Mouse (Mus musculus) heart, postnatal 0 days (tissue): ENCODE measurements at regions not wholly inside any gene's neighbourhood (a gene's known extent, or its start where the extent isn't known, plus 50 kb on each side); places are given as distances from the start of the nearest gene placed in this dataset.

ENCODE experiments used
- ATAC-seq: fragments of 200-750 bp; cut with Nextera tagmentation; 2 replicates; pipeline ENCODE4 v1.8.0; 2017; ENCODE audit warnings: low read depth, moderate number of reproducible peaks, moderate library complexity; ENCODE audit not compliant: insufficient read depth
- DNase-seq: peaks from one replicate; pipeline ENCODE4 v3.0.0-alpha.2; 2016; ENCODE audit warnings: low spot score
- H3K27ac ChIP-seq: fragments of 300-500 bp; sonication (generic); 2 replicates; pipeline ENCODE4 v1.5.1; 2014; ENCODE audit warnings: low read depth, mild to moderate bottlenecking
- H3K27me3 ChIP-seq: fragments of 300-500 bp; sonication (generic); 2 replicates; pipeline ENCODE4 v1.6.1; 2014; ENCODE audit warnings: low read length, mixed read lengths; ENCODE audit not compliant: control insufficient read depth, insufficient read depth
- H3K36me3 ChIP-seq: fragments of 300-500 bp; sonication (generic); replicated peaks from 2 replicates; pipeline ENCODE4 v1.6.1; 2014; ENCODE audit warnings: low read length, mixed read lengths; ENCODE audit not compliant: control insufficient read depth, insufficient read depth
- H3K4me1 ChIP-seq: fragments of 300-500 bp; sonication (generic); 2 replicates; pipeline ENCODE4 v1.6.1; 2014; ENCODE audit warnings: antibody characterized with exemption; ENCODE audit not compliant: control insufficient read depth, insufficient read depth
- H3K4me2 ChIP-seq: fragments of 300-500 bp; sonication (generic); 2 replicates; pipeline ENCODE4 v1.6.1; 2014; ENCODE audit warnings: low read depth, mild to moderate bottlenecking, low read length, moderate library complexity
- H3K4me3 ChIP-seq: fragments of 300-500 bp; sonication (generic); 2 replicates; pipeline ENCODE4 v1.5.1; 2014; ENCODE audit warnings: low read depth, low read length
- H3K9ac ChIP-seq: fragments of 300-500 bp; sonication (generic); replicated peaks from 2 replicates; pipeline ENCODE4 v1.6.1; 2014; ENCODE audit warnings: low read depth, low read length, mixed read lengths
- H3K9me3 ChIP-seq: fragments of 300-500 bp; sonication (generic); replicated peaks from 2 replicates; pipeline ENCODE4 v1.6.1; 2016; ENCODE audit warnings: low read length; ENCODE audit not compliant: control insufficient read depth
- CTCF ChIP-seq: IDR thresholded peaks from 2 replicates; pipeline ENCODE4 v1.5.1; 2016; ENCODE audit warnings: antibody characterized with exemption, control low read depth, low read depth
- EP300 ChIP-seq: IDR thresholded peaks from 2 replicates; pipeline ENCODE4 v1.6.1; 2016; ENCODE audit warnings: antibody characterized with exemption, low read depth
- WGBS: fragments of 180-500 bp; shearing (Covaris S2); extraction: QIAGEN DNeasy Blood & Tissue Kit; methylation state at CpG from one replicate; pipeline ENCODE4 v1.1.7; 2014; 5-methylcytosine and 5-hydroxymethylcytosine counted together

DNA sequence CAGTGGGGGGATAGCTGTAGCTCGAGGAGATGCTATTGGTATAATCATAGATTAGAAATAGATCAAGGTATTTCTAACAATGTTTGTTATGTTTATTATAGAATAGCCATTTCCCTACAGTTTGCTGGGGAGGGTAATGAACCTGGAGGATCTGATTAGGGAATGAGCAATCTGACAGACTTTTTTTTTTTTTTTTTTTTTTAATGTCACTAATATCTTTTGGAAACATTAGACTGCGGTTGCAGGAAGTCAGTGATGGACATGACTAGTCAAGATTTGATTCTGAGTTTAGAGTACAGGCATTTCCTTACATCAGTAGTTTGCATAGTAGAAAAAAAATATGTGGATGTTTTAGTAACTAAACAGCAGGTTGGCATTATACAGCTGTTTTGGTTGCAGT lies 111.7 kb upstream of the Map3k1 start:
- Histone ChIP-seq H3K27me3 (no peaks in the 10 kb centered on the region), H3K9ac (no peak overlapping the region), H3K4me2 (no peak overlapping the region), H3K9me3 (no peaks in the 10 kb centered on the region), H3K27ac (no peak overlapping the region), H3K4me1 (no peaks in the 10 kb centered on the region), H3K36me3 (no peaks in the 10 kb centered on the region), H3K4me3 (no peak overlapping the region)
- no peak for TF ChIP-seq EP300
- no peak for TF ChIP-seq CTCF
- DNase-seq (no peak), ATAC-seq (no peak)
- WGBS, result 81% methylated on average over 2 of the region's 2 CpGs

DNA sequence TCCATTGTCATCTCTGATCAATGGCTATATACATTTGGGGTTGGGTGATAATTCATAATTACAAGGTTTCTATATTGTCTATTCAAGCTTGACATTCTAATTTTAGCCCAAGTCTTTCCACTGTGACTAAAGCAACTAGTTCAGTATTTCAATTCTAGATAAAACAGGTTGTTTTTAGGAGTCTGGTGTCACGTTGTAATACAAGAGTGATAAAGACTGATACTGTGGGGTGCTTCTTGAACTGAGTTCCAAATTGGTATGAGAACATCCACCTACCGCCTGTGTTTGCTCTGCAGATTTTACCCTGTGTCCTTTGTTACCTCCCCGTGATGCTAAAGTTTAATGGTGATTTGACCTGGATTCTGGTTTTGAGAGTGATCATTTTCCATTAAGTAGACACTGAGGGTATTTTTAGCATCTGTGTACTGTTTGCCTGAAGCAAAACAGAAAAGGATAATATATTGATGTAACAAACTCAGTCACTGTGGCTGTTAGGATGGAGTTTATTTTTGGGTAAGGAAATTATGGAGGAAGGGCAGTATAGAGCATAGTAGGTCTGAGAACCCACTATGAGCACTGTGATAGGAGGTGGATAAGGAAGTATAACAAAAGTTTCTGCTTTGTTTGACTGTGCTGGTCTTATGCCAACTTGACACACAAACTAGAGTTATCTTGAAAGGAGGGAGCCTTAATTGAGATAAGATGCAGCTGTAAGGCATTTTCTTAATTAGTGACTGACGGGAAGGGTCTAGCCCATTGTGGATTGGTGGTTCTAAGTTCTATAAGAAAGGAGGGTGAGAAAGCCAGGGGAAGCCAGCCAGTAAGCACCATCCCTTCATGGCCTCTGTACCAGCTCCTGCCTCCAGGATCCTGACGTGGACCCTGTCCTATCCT lies 112.6 kb upstream of the Map3k1 start:
- DNase-seq (no peak), ATAC-seq (no peak)
- no peaks in the 10 kb centered on the region for H3K9me3 ChIP-seq
- no peaks in the 10 kb centered on the region for H3K4me1 ChIP-seq
- WGBS, result 77% methylated on average over 5 of the region's 5 CpGs
- TF ChIP-seq EP300 (no peak), CTCF (no peak)
- H3K9ac ChIP-seq, result no peak overlapping the region
- H3K4me2 ChIP-seq, result no peak overlapping the region
- no peaks in the 10 kb centered on the region for H3K27me3 ChIP-seq
- no peak overlapping the region for H3K27ac ChIP-seq
- H3K36me3 ChIP-seq, result no peaks in the 10 kb centered on the region
- H3K4me3 ChIP-seq, result no peak overlapping the region

DNA sequence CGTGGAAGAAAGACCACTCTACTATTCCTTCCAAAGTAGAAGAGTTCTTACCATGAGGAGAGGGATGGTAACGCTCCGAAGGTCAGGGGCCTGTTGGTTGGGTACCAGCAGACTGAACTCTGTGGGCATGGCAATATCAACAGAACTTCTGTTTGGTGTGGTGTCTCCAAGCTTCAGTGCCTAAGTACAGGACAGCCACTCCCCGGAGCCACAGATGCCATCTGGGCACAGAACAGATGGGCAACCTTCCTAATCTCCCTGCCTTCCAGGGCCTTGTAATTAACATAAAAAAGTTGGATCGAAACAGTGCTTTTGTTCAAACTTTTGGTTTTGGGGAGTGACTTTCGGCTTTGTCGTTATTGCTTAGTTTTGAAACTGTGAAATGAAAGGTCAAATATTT lies 116.6 kb upstream of the Map3k1 start:
- ATAC-seq (no peak), DNase-seq (no peak)
- Histone ChIP-seq H3K9ac (no peak overlapping the region), H3K36me3 (no peaks in the 10 kb centered on the region), H3K4me2 (no peak overlapping the region), H3K27me3 (no peaks in the 10 kb centered on the region), H3K27ac (no peak overlapping the region), H3K9me3 (no peaks in the 10 kb centered on the region), H3K4me3 (no peak overlapping the region), H3K4me1 (no peaks in the 10 kb centered on the region)
- 93% methylated on average over 7 of the region's 7 CpGs for WGBS
- TF ChIP-seq EP300, result no peak
- no peak for TF ChIP-seq CTCF

DNA sequence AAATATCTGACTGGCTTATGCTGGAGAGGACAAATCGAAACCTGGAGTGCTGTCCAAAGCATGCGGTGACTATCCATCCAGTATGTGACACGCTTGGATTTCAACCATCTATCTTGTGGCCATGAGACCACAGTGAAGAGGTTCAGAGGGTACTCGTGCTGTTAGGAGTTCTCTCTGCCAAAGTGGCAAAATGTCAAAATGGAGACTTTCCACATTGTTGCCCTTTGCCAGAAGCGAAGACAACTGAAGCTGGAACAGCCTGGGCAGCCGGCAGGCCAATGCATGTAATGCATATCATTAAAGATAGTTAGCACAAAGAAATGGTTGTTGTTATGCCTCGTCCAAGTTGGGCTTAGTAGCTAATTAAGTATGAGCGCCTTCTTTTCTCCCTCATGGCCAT lies 118.0 kb upstream of the Map3k1 start:
- Histone ChIP-seq H3K27ac (no peak overlapping the region), H3K4me3 (no peak overlapping the region), H3K4me2 (no peak overlapping the region), H3K36me3 (no peaks in the 10 kb centered on the region), H3K9ac (no peak overlapping the region), H3K27me3 (no peaks in the 10 kb centered on the region), H3K4me1 (no peaks in the 10 kb centered on the region), H3K9me3 (no peaks in the 10 kb centered on the region)
- DNase-seq, result no peak
- no peak for ATAC-seq
- 81% methylated on average over 8 of the region's 8 CpGs for WGBS
- TF ChIP-seq CTCF (no peak), EP300 (no peak)

DNA sequence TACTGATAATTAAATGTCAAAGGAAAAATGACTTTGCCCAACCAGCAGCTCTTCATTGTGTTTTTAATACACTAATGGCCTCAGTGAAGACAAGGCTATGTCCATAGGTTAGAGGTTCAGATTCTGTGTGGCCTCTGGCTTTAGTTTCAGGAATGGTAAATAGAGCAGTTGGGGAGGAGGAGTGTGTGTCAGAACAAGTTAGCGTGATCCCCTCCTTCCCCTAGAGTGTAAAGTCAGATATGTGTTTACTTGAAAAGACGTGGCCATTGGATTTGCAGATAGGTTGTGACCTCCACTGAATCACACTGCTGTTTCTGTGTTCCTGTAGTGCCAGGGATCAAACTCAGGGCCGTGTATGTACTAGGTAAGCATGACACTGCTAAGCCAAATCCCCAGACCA lies 118.7 kb upstream of the Map3k1 start:
- no peak overlapping the region for H3K4me2 ChIP-seq
- DNase-seq (no peak), ATAC-seq (no peak)
- no peak overlapping the region for H3K27ac ChIP-seq
- H3K9me3 ChIP-seq, result no peaks in the 10 kb centered on the region
- no peaks in the 10 kb centered on the region for H3K4me1 ChIP-seq
- no peaks in the 10 kb centered on the region for H3K27me3 ChIP-seq
- H3K9ac ChIP-seq, result no peak overlapping the region
- no peak for TF ChIP-seq EP300
- TF ChIP-seq CTCF, result no peak
- WGBS, result 73% methylated on average over 3 of the region's 3 CpGs
- H3K4me3 ChIP-seq, result no peak overlapping the region
- no peaks in the 10 kb centered on the region for H3K36me3 ChIP-seq
